Mouse (Mus musculus): ENCODE results near the gene Galnt7. TPM values are rescaled to one million over a fixed set of nuclear protein-coding genes. Genes with fewer than 3 reads are reported as not detected.
A peak's percentile ranks its signal among the peaks of the same experiment; 100 is the strongest.

Gene Galnt7
- polyA plus RNA-seq, 1 experiment from 2014 or later = 21.5 TPM

GRCm38 (mm10) chr8:57594175-57594885, 58.5 kb downstream of the Galnt7 start:
- H3K4me3 ChIP-seq (replicated peaks) = no peak overlapping the region
- no peaks in the 10 kb centered on the region for H3K9me3 ChIP-seq (replicated peaks)
- no peak overlapping the region for H3K9ac ChIP-seq
- no peak overlapping the region for H3K27ac ChIP-seq
- H3K4me1 ChIP-seq = no peaks in the 10 kb centered on the region
- H3K27me3 ChIP-seq = no peaks in the 10 kb centered on the region
- 0 out of 2 replicates have a peak, but pooled peaks have one; percentile 40 for ATAC-seq (replicated peaks; ENCODE audit: low FRiP score)
- H3K36me3 ChIP-seq = no peaks in the 10 kb centered on the region
- WGBS = 66% methylated on average over 6 of the region's 6 CpGs
- H3K4me2 ChIP-seq = no peak overlapping the region

GRCm38 (mm10) chr8:57592604-57593003, 60.2 kb downstream of the Galnt7 start:
- Histone ChIP-seq H3K4me1 (no peaks in the 10 kb centered on the region), H3K27me3 (no peaks in the 10 kb centered on the region), H3K27ac (no peak overlapping the region), H3K9me3 (replicated peaks) (no peaks in the 10 kb centered on the region), H3K4me3 (replicated peaks) (no peak overlapping the region), H3K9ac (no peak overlapping the region), H3K36me3 (no peaks in the 10 kb centered on the region), H3K4me2 (no peak overlapping the region)
- 71% methylated on average over 7 of the region's 7 CpGs for WGBS
- ATAC-seq (replicated peaks; ENCODE audit: low FRiP score) = no peak

- H3K4me2 ChIP-seq = no peak overlapping the region
- H3K4me3 ChIP-seq (replicated peaks) = no peak overlapping the region
- no peaks in the 10 kb centered on the region for H3K36me3 ChIP-seq
- no peaks in the 10 kb centered on the region for H3K27me3 ChIP-seq
- WGBS = 97% methylated on average over 4 of the region's 4 CpGs
- H3K27ac ChIP-seq = no peak overlapping the region
- no peaks in the 10 kb centered on the region for H3K9me3 ChIP-seq (replicated peaks)
- ATAC-seq (replicated peaks; ENCODE audit: low FRiP score) = no peak
- H3K9ac ChIP-seq = no peak overlapping the region
- H3K4me1 ChIP-seq = no peaks in the 10 kb centered on the region
Observed at GRCm38 (mm10) chr8:57591681-57592080, 61.2 kb downstream of the Galnt7 start.

- Histone ChIP-seq H3K27ac (no peak overlapping the region), H3K9ac (no peak overlapping the region), H3K4me3 (replicated peaks) (no peak overlapping the region), H3K36me3 (no peaks in the 10 kb centered on the region), H3K9me3 (replicated peaks) (no peaks in the 10 kb centered on the region), H3K27me3 (no peaks in the 10 kb centered on the region), H3K4me2 (no peak overlapping the region), H3K4me1 (no peaks in the 10 kb centered on the region)
- ATAC-seq (replicated peaks; ENCODE audit: low FRiP score) = no peak
- WGBS = 69% methylated on average over 8 of the region's 8 CpGs
Observed at GRCm38 (mm10) chr8:57590015-57590414, 62.8 kb downstream of the Galnt7 start.

DNA sequence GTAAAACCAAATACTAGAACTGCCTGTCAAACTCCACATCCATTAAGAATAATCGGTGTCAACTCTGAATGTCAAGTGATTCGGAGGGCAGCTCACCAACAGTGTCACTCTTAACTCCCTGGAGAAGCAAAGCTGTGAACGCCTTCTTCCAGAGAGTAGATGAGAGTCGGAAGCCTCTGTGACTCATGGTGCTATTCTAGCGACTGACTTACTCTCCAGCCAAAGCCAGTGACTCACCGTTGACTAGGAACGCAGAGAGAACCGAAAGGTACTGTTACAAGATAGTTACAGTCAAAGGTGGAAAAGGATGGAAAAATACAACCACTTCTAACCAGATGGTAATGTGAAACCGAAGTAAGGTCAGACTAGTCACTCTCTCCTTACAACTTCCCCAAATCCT, 63.7 kb downstream of the Galnt7 start:
- WGBS = 79% methylated on average over 9 of the region's 9 CpGs
- Histone ChIP-seq H3K9ac (no peak overlapping the region), H3K36me3 (no peaks in the 10 kb centered on the region), H3K9me3 (replicated peaks) (no peaks in the 10 kb centered on the region), H3K4me1 (no peaks in the 10 kb centered on the region), H3K27me3 (no peaks in the 10 kb centered on the region), H3K4me3 (replicated peaks) (no peak overlapping the region), H3K4me2 (no peak overlapping the region), H3K27ac (no peak overlapping the region)
- no peak for ATAC-seq (replicated peaks; ENCODE audit: low FRiP score)

- no peak for ATAC-seq (replicated peaks; ENCODE audit: low FRiP score)
- no peaks in the 10 kb centered on the region for H3K27me3 ChIP-seq
- no peak overlapping the region for H3K9ac ChIP-seq
- WGBS = 95% methylated on average over 1 of the region's 1 CpGs
- H3K36me3 ChIP-seq = no peaks in the 10 kb centered on the region
- no peaks in the 10 kb centered on the region for H3K9me3 ChIP-seq (replicated peaks)
- no peaks in the 10 kb centered on the region for H3K4me1 ChIP-seq
- no peak overlapping the region for H3K4me3 ChIP-seq (replicated peaks)
- no peak overlapping the region for H3K27ac ChIP-seq
- H3K4me2 ChIP-seq = no peak overlapping the region
Observed at GRCm38 (mm10) chr8:57588604-57589003, 64.2 kb downstream of the Galnt7 start.

- no peak overlapping the region for H3K9ac ChIP-seq
- H3K4me3 ChIP-seq (replicated peaks) = no peak overlapping the region
- H3K4me2 ChIP-seq = no peak overlapping the region
- ATAC-seq (replicated peaks; ENCODE audit: low FRiP score) = no peak
- no peaks in the 10 kb centered on the region for H3K4me1 ChIP-seq
- peaks cover 2% of the 10 kb centered on the region; the same call in 1 of the 2 replicates for H3K36me3 ChIP-seq
- H3K9me3 ChIP-seq (replicated peaks) = no peaks in the 10 kb centered on the region
- H3K27me3 ChIP-seq = no peaks in the 10 kb centered on the region
- WGBS = 49% methylated on average over 4 of the region's 4 CpGs
- no peak overlapping the region for H3K27ac ChIP-seq
Observed at GRCm38 (mm10) chr8:57586667-57587066, 66.2 kb downstream of the Galnt7 start.

DNA sequence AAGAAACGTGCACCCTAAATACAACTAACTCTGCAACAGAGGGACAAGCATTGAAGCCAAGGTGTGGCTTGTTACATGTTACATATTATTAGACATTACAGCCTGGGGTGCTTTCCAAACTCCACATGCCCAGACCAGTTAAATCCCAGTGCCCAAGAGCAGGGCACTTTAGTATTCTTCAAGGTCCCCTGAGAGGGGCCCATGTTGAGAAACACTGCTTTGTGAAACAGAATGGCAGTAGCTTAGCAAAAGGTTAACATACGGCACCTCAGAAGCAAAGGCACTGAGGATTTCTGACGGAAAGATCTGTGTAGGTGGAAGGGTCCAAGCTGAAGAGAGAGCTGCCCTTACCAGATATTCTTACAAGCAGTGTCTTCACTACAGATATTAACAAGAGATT, 67.0 kb downstream of the Galnt7 start:
- Histone ChIP-seq H3K4me1 (no peaks in the 10 kb centered on the region), H3K9me3 (replicated peaks) (no peaks in the 10 kb centered on the region), H3K4me3 (replicated peaks) (no peak overlapping the region), H3K9ac (no peak overlapping the region), H3K27me3 (no peaks in the 10 kb centered on the region), H3K27ac (no peak overlapping the region), H3K4me2 (no peak overlapping the region), H3K36me3 (peaks cover 2% of the 10 kb centered on the region; the same call in 1 of the 2 replicates)
- 73% methylated on average over 3 of the region's 3 CpGs for WGBS
- no peak for ATAC-seq (replicated peaks; ENCODE audit: low FRiP score)

DNA sequence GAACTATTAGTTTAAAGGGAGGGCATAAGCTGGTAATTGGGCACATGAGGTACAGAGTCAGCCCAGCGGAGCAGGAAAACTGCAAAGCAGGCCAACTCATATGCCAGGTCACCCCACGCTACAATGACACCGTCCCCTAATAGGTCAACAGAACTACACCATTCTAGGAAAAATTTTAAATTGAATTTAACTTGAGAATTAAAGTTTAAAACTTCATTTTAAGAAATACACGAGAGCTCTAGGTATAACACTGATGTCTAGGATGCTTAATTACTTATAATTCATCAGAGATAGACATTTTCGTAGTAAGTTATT, 67.7 kb downstream of the Galnt7 start:
- no peak for ATAC-seq (replicated peaks; ENCODE audit: low FRiP score)
- no peaks in the 10 kb centered on the region for H3K4me1 ChIP-seq
- H3K27ac ChIP-seq = no peak overlapping the region
- WGBS = 90% methylated on average over 5 of the region's 5 CpGs
- no peaks in the 10 kb centered on the region for H3K27me3 ChIP-seq
- peaks cover 2% of the 10 kb centered on the region; the same call in 1 of the 2 replicates for H3K36me3 ChIP-seq
- H3K4me3 ChIP-seq (replicated peaks) = no peak overlapping the region
- H3K9ac ChIP-seq = no peak overlapping the region
- no peak overlapping the region for H3K4me2 ChIP-seq
- H3K9me3 ChIP-seq (replicated peaks) = no peaks in the 10 kb centered on the region

DNA sequence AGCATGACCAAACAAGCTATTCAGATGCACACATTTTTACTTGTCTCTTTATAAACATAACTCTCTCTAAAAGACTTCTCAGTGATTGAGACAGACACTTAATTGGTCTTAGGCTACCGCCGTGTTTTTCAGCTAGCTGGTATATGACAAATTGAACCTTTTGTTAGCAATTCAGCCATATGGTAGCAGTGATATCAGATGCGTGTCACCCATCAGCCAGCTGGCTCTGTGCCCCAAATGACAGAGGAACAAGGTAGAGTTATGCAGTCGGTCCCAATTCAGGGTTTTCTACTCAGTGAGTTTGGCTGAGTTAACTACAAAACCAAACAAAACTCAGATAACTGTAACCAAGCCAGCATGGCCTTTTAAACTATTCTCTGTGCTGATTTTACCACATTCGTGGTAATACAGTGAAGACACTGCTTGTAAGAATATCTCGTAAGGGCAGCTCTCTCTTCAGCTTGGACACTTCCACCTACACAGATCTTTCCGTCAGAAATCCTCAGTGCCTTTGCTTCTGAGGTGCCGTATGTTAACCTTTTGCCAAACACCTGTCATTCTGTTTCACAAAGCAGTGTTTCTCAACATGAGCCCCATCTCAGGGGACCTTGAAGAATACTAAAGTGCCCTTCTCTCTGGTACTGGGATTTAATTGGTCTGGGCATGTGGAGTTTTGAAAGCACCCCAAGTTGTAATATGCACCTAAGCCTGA, 68.3 kb downstream of the Galnt7 start:
- no peak for ATAC-seq (replicated peaks; ENCODE audit: low FRiP score)
- Histone ChIP-seq H3K4me2 (no peak overlapping the region), H3K4me1 (0 out of 2 replicates have a peak, but pooled peaks cover 3% of the 10 kb centered on the region), H3K9me3 (replicated peaks) (no peaks in the 10 kb centered on the region), H3K36me3 (peaks cover 2% of the 10 kb centered on the region; the same call in 1 of the 2 replicates), H3K27ac (no peak overlapping the region), H3K27me3 (no peaks in the 10 kb centered on the region), H3K9ac (no peak overlapping the region), H3K4me3 (replicated peaks) (no peak overlapping the region)
- 84% methylated on average over 8 of the region's 8 CpGs for WGBS

DNA sequence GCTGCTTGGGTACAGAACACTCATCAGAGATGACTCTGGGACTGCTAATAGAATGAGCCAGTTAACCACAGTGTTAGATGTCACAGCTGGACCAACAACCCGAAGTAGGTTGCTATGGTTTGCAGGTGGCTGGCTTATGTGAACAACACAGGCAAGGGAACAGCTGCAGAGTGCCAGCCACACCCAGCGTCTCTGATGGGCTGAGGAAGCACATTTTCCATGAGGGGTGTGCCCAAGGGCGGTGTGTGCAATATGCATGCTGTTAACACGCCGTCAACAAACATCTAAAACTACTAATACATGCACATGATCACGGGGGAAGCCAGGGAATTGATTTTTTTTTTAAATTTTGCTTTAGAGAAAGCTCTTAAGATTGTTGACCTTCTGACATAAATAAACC, 73.0 kb downstream of the Galnt7 start:
- peak; percentile 47 for ATAC-seq (replicated peaks; ENCODE audit: low FRiP score)
- no peak overlapping the region for H3K27ac ChIP-seq
- H3K27me3 ChIP-seq = no peaks in the 10 kb centered on the region
- WGBS = 71% methylated on average over 6 of the region's 6 CpGs
- H3K4me1 ChIP-seq = 0 out of 2 replicates have a peak, but pooled peaks cover 3% of the 10 kb centered on the region
- H3K36me3 ChIP-seq = peaks cover 2% of the 10 kb centered on the region; the same call in 1 of the 2 replicates
- no peak overlapping the region for H3K4me2 ChIP-seq
- no peaks in the 10 kb centered on the region for H3K9me3 ChIP-seq (replicated peaks)
- H3K9ac ChIP-seq = no peak overlapping the region
- H3K4me3 ChIP-seq (replicated peaks) = no peak overlapping the region

GRCm38 (mm10) chr8:57577301-57577700, 75.5 kb downstream of the Galnt7 start:
- H3K4me3 ChIP-seq (replicated peaks) = no peak overlapping the region
- 89% methylated on average over 5 of the region's 5 CpGs for WGBS
- no peaks in the 10 kb centered on the region for H3K27me3 ChIP-seq
- no peak overlapping the region for H3K4me2 ChIP-seq
- H3K9me3 ChIP-seq (replicated peaks) = no peaks in the 10 kb centered on the region
- H3K4me1 ChIP-seq = peaks cover 9% of the 10 kb centered on the region
- H3K36me3 ChIP-seq = peaks cover 2% of the 10 kb centered on the region; the same call in 1 of the 2 replicates
- no peak for ATAC-seq (replicated peaks; ENCODE audit: low FRiP score)
- H3K27ac ChIP-seq = no peak overlapping the region
- no peak overlapping the region for H3K9ac ChIP-seq
